Mouse (Mus musculus) C2C12 (cell line): Measurements from ENCODE around the gene Dennd4a.

ENCODE experiments used
- CEBPB ChIP-seq: IDR thresholded peaks from one replicate; pipeline ENCODE4 v1.6.1; 2011; ENCODE audit warnings: low read depth, mild to moderate bottlenecking, control low read depth, moderate library complexity
- CTCF ChIP-seq: IDR thresholded peaks from one replicate; pipeline ENCODE4 v1.5.1; 2011; ENCODE audit not compliant: control insufficient read depth, insufficient read depth, insufficient read length
- MAX ChIP-seq: IDR thresholded peaks from one replicate; pipeline ENCODE4 v1.6.1; 2011; ENCODE audit warnings: mild to moderate bottlenecking, control low read depth

- no peak for TF ChIP-seq CTCF
- no peak for TF ChIP-seq MAX
- no peak for TF ChIP-seq CEBPB
Measured at GRCm38 (mm10) chr9:64830092-64830618, 19.0 kb downstream of the Dennd4a start.
